In the genomic region with DNA sequence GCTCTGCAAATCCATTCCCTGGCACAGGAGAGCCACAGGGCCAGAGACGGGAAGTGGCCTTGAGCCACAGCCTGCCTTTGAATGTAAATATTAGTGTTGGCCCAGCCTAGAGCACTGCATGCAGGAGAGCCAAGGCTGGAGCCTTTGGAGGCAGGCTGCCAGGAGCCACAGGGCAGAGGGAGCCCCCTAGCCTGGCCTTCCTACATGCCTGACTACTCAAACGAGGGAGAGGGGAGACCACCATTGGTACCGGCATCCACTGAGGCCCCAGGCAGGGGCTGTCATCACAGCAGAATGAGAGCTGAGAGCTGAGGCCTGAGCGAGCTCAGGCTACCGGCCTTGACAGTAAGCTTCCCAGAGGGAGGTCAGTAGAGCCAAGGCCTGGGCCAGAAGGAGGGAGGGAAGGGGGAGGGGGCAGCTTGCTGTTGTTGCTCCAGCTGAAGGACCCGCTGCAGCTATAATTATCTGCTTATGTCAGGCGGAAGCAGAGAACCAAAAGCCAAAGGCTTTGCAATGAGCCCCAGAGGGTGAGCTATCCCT, we compare ENCODE assay signal across 8 mouse cellular contexts.
A peak's percentile ranks its signal among the peaks of the same experiment; 100 is the strongest.
DNase-seq lines count a peak whose midpoint lies in the region; ATAC-seq and TF ChIP-seq lines count a peak whose summit lies in the region.

No protein-coding gene starts in this region.

- DNase-seq in adrenal gland, adult (ENCODE audit: inconsistent age in 2 of 2, low spot score in 1 of 2): peak; percentile 82 to 92
- peak; percentile 81 to 87 for DNase-seq in heart, postnatal 10 days
- peak; percentile 57 for DNase-seq in limb, embryonic 10.5 days (ENCODE audit: low spot score)
- DNase-seq in midbrain, embryonic 11.5 days (ENCODE audit: low spot score, missing footprints): no peak
- no peak for DNase-seq in spleen, adult 18-20 months
- no peak for DNase-seq in spleen, postnatal 36 days (ENCODE audit: low spot score in 2 of 2)

- ATAC-seq in midbrain, embryonic 11.5 days (ENCODE audit: low FRiP score): peak; percentile 71; the same call in 1 of the 2 replicates
- no peak for ATAC-seq in activated CD4-positive, CD25-positive, alpha-beta regulatory T cell, adult 4 months

- WGBS in limb, embryonic 10.5 days: 12% methylated on average over 7 of the region's 7 CpGs
- WGBS in midbrain, embryonic 11.5 days: 8% methylated on average over 7 of the region's 7 CpGs

- no peaks in the 10 kb centered on the region for H3K36me3 ChIP-seq in limb, embryonic 10.5 days
- H3K36me3 ChIP-seq in midbrain, embryonic 11.5 days (ENCODE audit: control insufficient read depth, insufficient read depth, low read length): no peaks in the 10 kb centered on the region

- no peaks in the 10 kb centered on the region for H3K9me3 ChIP-seq in limb, embryonic 10.5 days (replicated peaks)
- H3K9me3 ChIP-seq in midbrain, embryonic 11.5 days (ENCODE audit: control insufficient read depth, low read length): no peaks in the 10 kb centered on the region

- H3K4me1 ChIP-seq in embryonic fibroblast, embryonic 13.5 days (ENCODE audit: control insufficient read depth, insufficient read depth, low read length): peaks cover 13% of the 10 kb centered on the region
- H3K4me1 ChIP-seq in limb, embryonic 10.5 days: peaks cover 44% of the 10 kb centered on the region
- H3K4me1 ChIP-seq in midbrain, embryonic 11.5 days (ENCODE audit: control insufficient read depth, insufficient read depth, low read length): peaks cover 6% of the 10 kb centered on the region

- peaks cover 70% of the 10 kb centered on the region for H3K27me3 ChIP-seq in limb, embryonic 10.5 days (ENCODE audit: low read depth, poor library complexity, severe bottlenecking)
- H3K27me3 ChIP-seq in midbrain, embryonic 11.5 days (ENCODE audit: control insufficient read depth, insufficient read depth, low read length): no peaks in the 10 kb centered on the region

- TF ChIP-seq POLR2A in embryonic fibroblast, embryonic 13.5 days (IDR thresholded peaks at IDR 0.05; ENCODE audit: low read depth, low read length): no peak

- H3K27ac ChIP-seq in embryonic fibroblast, embryonic 13.5 days (ENCODE audit: insufficient read depth, low read length): peak overlapping the region; percentile 13; the same call in 1 of the 2 replicates
- peak overlapping the region; percentile 43 for H3K27ac ChIP-seq in limb, embryonic 10.5 days
- no peak overlapping the region; the same call in 1 of the 2 replicates for H3K27ac ChIP-seq in midbrain, embryonic 11.5 days (ENCODE audit: low read depth, low read length)

- intact Hi-C loops in heart, postnatal 10 days (cut with DNase I): no loop called here

- no peak overlapping the region for H3K9ac ChIP-seq in midbrain, embryonic 11.5 days (ENCODE audit: low read length)

- H3K4me3 ChIP-seq in embryonic fibroblast, embryonic 13.5 days (ENCODE audit: insufficient read depth, low read length): no peak overlapping the region
- no peak overlapping the region for H3K4me3 ChIP-seq in limb, embryonic 10.5 days
- H3K4me3 ChIP-seq in midbrain, embryonic 11.5 days (ENCODE audit: low read depth, low read length): no peak overlapping the region

- TF ChIP-seq CTCF in embryonic fibroblast, embryonic 13.5 days (IDR thresholded peaks at IDR 0.05; ENCODE audit: borderline replicate concordance, insufficient read depth, low read length): no peak

- no peak overlapping the region for H3K4me2 ChIP-seq in midbrain, embryonic 11.5 days

Comparison
In these comparisons a context has a peak if more than half of its experiments do, and no peak if none do; other contexts are left out.
1. DNase-seq: peak in adrenal gland, adult (2 of 2), heart, postnatal 10 days (2 of 2) and limb, embryonic 10.5 days (single experiment); none in midbrain, embryonic 11.5 days (single experiment), spleen, adult 18-20 months (0 of 2) and spleen, postnatal 36 days (0 of 2).